Mouse (Mus musculus): ENCODE results near the gene E030030I06Rik.
"Not testable (repeated sequence)": the region's sequence is repeated elsewhere in the genome, so short reads cannot be mapped to it uniquely, and the experiment has no call there.

E030030I06Rik gene

DNA sequence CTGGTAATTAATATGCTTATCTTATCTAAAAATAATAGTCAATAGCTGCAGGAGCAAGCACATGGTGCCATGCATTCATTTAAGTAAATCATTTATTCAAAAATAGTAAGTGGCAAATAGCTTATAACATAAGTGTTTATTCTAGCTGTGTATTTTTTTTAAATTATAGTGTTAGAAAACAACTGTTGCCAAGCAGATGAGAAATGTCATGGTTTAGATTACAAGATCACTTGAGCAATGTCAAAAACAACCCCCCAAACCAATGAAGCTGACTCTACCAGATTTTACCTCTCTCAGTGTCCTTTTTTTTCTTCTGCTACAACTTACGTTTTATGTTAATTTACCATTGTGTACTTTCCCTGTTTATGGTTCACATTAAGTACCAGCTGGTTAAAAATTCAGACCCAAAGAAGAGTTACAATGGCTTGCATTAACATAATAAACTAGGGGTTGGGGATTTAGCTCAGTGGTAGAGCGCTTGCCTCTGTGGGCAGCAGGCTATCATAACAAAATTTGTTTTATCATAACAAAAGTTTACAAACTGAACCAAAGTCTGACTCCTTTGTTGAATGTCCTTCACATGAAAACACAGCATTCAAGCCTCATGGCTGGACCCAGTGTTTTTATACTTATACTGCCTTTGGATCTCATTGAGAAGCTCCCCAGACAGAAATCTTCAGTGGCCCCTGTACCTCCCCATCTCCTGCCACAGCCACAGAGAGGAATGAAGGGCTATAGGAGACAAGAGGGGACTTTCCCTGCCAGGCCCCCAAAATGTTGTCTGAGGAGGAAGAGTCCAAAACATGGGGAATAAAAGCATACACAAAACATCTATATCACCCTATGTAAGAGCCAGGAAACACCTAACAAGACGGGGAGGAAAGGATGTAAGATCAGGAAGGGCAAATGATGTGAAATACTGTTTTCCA lies 6.1 kb upstream of the E030030I06Rik start:
- in situ Hi-C loops (cut with MboI; ENCODE audit: low pct_unique_long_range_greater_than_20kb in 1 of 2, low sequenced_read_pairs in 2 of 2, unreplicated experiment in 1 of 2): loop anchor here (5.0 to 10.0 kb wide), 2 partner anchors 127 to 130 kb away; no protein-coding TSS in a partner anchor

DNA sequence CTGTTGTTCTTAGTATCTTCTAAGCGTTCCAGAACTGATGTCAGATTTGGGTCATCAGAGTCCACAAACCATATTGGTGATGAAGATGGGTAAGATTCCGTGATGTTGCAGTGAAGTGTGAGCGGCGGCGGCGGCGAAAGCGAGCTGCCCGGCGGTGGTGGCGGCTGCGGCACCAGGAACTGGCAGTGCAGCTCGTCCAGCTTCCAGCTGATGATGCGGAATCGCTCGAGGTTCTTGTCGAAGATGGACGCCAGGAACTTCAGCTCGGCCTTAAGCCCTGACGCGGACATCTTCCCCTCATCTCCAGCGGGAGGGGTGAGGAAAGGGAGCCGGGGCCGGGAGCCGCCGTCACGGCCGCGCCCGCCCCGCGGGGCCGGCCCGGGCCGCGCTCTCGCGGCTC lies 5.1 kb upstream of the E030030I06Rik start:
- in situ Hi-C loops (cut with MboI; ENCODE audit: low pct_unique_long_range_greater_than_20kb in 1 of 2, low sequenced_read_pairs in 2 of 2, unreplicated experiment in 1 of 2): loop anchor here in 1 of 2 experiments (10.0 kb wide), 1 partner anchor 131 kb away; no protein-coding TSS in a partner anchor

DNA sequence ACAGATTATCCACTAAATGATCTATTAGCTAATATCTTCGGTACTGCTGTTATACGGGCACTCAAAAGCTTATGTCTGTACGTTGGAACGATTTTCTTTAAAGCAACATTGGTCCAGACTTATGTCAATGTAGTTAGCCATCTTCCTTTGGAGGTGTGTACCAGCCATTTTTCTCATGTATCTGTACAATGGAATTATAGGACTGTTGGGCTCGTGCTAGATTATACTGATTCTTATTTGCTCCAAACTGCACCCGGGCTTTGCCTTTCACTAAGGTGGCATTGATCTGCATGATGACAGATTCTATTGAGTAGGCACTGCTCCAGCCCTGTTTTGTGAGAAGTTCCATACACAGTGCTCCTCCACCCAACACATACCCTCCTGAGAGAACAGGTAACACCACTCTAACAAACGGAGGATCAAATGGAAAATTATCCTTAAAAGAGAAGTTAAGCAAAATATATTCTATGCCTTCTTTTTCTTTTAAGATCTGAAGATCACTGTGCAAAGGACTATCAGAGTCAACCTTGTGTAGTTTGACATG lies 4.1 kb upstream of the E030030I06Rik start:
- in situ Hi-C loops (cut with MboI; ENCODE audit: low pct_unique_long_range_greater_than_20kb in 1 of 2, low sequenced_read_pairs in 2 of 2, unreplicated experiment in 1 of 2): loop anchor here in 1 of 2 experiments (10.0 kb wide), 1 partner anchor 132 kb away; no protein-coding TSS in a partner anchor

DNA sequence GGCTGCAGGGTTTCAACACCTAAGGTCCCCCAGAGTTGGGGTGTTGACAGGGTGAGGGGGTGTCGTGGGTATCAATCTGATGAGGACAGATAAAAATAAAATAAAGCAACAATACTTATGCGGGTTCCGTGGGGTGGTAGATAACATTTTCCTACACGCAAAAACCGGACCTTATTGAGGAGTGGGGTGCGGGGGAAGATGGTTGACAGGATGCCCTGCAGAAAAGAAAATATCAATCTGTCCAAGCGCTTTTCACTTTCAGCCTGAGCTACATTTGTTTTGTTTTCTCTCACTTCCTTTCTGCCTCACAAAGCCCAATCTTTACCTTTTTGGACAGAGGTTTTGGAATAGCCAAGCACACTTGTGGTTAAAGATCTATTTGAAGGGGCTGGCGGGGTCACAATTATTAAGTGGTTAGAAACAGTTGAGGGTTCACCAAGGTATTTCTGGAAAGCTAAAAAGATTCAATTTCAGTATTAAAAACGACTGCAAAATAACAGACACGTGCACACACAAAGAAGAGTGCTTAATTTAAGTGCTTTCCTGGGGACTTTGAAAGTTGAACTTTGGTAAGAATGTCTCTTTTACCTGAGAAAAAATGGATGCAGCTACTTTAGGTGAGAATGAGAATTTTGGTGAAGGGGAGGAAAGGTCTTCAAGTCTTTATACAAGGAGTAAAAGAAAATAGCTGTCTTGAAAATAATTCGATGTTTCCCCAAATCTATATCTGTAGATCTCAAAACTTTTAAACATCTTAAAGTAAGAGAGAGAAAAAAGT lies 3.0 kb upstream of the E030030I06Rik start:
- in situ Hi-C loops (cut with MboI; ENCODE audit: low pct_unique_long_range_greater_than_20kb in 1 of 2, low sequenced_read_pairs in 2 of 2, unreplicated experiment in 1 of 2): loop anchor here in 1 of 2 experiments (10.0 kb wide), 1 partner anchor 133 kb away; no protein-coding TSS in a partner anchor

DNA sequence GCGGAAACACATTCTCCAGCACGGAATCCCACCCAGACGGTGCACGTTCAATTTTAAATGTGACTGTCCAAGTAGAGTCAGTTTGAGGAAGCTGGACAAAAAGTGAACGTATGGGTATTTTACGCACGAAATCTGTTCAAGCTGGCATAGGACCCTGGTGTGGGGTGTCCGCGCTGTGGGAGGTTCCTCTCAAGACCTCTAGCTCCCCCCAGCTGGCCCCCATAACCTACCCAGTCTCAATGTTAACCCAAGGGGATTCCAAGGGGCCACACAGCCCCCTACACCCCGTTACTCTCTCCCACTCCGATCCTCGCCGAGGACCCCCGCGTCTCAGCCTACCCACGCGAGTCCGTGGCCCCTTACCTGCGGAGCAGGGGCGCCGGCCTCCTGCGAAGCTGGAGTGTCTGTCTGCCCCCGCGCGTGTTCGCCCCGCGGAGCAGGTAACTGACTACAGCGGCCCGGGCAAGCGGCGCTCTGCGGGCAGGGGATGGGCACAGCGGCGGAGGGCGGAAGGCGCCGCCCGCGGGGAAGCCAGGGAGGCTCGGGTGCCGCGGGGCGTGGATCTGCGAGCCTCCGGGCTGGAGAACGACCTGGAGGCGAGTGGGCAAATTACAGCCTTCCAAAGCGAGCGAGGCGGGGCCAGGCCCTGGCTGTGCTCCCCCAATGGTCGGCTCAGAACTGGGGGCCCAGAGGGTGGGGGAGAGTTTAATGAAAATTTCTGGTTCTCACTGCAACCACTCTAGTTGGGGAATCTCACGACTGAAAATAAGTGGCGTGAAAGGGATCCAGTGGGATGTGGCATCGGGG lies 2.2 kb upstream of the E030030I06Rik start:
- in situ Hi-C loops (cut with MboI; ENCODE audit: low pct_unique_long_range_greater_than_20kb in 1 of 2, low sequenced_read_pairs in 2 of 2, unreplicated experiment in 1 of 2): loop anchor here in 1 of 2 experiments (10.0 kb wide), 1 partner anchor 134 kb away; no protein-coding TSS in a partner anchor

DNA sequence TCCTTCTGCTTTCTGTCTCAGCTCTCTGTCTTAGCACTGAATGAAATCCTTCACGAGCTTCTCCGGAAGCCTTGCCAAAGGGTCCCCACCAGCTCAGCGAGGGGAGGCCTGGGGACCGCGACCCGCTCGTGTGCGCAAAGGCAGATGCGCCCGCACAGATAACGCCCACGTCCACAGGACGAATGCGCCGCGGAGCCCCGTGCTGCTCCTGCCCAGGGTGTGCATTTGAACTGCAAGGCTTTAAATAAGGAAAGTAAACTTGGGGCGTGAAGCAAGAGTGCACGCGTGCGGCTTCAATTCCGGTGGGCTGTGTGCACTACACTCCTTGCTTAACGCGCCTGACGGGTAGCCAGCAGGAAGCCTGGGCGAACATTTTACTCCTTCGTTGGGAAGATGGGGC lies 1.5 kb upstream of the E030030I06Rik start:
- in situ Hi-C loops (cut with MboI; ENCODE audit: low pct_unique_long_range_greater_than_20kb in 1 of 2, low sequenced_read_pairs in 2 of 2, unreplicated experiment in 1 of 2): loop anchor here in 1 of 2 experiments (10.0 kb wide), 1 partner anchor 134 kb away; no protein-coding TSS in a partner anchor

DNA sequence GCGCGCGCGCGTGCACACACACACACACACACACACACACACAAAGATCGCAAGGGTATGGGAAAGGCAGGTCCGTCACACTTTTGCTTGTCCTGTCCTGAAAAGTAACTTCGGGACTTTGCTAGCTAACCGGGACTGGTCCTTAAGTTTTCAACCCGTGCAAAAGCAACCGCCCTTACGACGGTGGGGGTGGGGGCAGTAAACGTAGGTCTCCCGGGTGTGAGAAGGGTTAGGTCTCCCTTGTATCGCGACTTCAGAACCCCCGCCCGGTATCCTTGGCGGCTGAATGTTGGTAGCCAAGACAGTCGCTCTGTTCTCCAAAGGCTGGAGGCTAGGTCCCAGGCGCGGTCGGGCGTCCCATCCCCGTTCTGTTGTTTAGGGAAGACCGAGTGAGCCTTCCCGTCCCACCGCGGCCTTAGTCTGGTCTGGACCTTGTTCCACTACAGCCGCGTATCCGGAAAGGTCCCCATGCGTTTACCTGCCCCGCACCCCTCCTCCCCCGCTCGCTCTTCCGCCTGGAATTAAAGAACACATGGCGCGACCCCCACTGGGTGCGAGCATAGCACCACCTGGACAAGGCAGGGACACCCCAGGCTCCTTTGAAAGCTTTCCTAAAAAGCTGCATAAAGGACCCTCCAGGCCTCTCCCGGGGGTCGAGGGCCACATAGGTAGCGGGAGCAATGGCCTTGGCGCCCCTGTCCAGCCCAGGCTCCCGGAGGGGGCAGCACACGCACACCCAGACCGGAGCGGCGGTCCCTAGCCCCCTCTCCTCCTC lies 808 bp upstream of the E030030I06Rik start:
- in situ Hi-C loops (cut with MboI; ENCODE audit: low pct_unique_long_range_greater_than_20kb in 1 of 2, low sequenced_read_pairs in 2 of 2, unreplicated experiment in 1 of 2): loop anchor here (10.0 to 25.0 kb wide), 2 partner anchors 113 to 135 kb away; no protein-coding TSS in a partner anchor

DNA sequence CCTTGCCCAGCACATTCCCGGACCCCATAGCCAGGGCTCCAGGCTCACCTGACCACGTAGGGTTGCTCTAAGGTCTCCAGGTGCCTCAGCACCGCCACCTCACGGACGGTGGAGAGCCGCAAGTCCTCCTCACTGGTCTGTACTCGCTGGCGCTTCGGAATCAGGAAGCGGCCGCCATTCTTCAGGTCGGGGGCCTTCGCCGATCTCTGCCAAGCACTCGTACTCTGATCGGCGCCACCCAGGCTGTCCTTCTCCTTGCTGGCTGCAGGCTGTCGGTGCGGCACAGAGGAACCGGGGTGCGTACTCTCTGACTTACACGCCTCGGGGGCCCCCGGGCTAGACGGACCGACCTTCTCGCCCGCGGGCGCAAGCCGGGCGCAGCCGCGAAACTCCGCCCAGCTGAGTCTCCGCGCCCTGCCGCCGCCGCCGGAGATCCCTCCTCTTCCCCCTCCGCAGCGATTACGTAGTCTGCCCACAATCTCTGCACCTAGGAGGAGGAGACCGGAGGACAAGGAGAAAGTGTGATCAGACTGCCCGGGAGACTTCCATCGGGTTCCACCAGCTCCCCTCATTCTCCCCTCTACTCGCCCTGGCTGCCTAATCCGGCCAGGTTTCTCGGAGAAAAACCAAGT lies 513 bp downstream of the E030030I06Rik start:
- in situ Hi-C loops (cut with MboI; ENCODE audit: low pct_unique_long_range_greater_than_20kb in 1 of 2, low sequenced_read_pairs in 2 of 2, unreplicated experiment in 1 of 2): loop anchor here in 1 of 2 experiments (25.0 kb wide), 1 partner anchor 111 kb away; no protein-coding TSS in a partner anchor

DNA sequence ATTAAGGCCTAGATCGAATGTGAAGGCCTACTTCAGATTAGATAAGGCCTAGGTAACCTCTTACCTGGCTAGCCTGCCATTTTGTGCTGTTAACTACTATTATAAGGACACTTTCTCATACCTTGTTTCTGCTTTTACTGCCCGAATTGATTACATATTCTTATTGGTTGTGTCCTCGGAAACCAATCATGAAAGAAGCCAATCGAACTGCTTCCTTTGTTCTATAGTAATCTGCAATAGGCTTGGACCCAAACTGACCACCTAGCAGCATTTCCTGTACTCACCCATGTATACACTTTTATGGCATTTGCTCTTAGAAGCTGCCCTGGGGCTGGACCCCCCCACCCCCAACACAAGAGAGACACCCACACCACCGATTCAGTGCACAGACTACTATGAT lies 6.1 kb downstream of the E030030I06Rik start:
- in situ Hi-C loops (cut with MboI; ENCODE audit: low pct_unique_long_range_greater_than_20kb in 1 of 2, low sequenced_read_pairs in 2 of 2, unreplicated experiment in 1 of 2): loop anchor here in 1 of 2 experiments (25.0 kb wide), 1 partner anchor 106 kb away; no protein-coding TSS in a partner anchor

DNA sequence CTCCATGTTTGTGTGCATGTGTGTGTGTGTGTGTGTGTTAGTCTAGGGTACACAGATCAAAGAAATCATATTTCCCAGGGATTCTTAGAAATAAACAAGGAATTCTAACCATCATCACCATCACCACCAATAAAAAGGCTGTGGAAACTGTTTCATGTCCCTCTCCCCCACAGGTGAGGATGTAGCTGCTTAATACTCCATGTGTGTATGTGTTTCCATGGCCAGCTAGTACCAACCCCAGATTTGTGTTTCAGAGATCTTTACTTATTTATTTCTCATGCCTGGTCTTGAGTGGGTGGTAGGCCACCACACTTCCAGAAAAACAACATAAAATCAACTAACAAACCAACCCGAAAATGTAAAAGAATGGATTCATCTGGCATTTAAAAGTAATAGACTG lies 6.9 kb downstream of the E030030I06Rik start:
- in situ Hi-C loops (cut with MboI; ENCODE audit: low pct_unique_long_range_greater_than_20kb in 1 of 2, low sequenced_read_pairs in 2 of 2, unreplicated experiment in 1 of 2): loop anchor here in 1 of 2 experiments (25.0 kb wide), 1 partner anchor 105 kb away; no protein-coding TSS in a partner anchor

DNA sequence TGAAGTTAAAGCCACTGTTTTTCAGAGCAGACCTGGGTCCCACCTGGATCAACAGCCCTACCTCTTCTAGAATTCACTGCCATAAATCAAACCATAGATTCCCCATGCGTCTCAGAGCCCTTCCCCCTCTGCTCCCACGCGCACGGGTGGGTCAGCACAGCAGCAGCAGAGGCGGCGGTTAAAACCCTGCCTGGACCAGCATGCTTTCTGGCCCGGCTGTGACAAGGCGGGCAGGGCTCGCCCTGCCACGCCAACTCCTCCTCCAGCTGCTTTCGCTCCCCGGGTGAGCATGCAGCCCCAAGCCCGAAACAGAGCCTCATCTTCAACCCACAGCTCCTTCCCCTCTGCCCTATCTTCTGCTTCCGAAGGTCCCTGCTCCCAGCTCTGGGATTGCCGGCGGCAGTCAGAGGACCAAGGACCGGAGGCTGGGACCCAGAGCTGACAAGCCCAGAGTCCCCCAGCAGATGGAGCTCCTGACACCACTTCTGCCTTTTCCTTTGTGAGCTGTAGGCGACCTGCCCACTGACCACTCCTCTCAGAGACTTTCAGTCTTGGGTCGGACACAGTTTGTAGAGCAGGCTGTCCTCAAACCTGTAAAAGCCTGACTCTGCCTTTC lies 8.3 kb downstream of the E030030I06Rik start:
- in situ Hi-C loops (cut with MboI; ENCODE audit: low pct_unique_long_range_greater_than_20kb in 1 of 2, low sequenced_read_pairs in 2 of 2, unreplicated experiment in 1 of 2): loop anchor here in 1 of 2 experiments (25.0 kb wide), 1 partner anchor 103 kb away; no protein-coding TSS in a partner anchor

DNA sequence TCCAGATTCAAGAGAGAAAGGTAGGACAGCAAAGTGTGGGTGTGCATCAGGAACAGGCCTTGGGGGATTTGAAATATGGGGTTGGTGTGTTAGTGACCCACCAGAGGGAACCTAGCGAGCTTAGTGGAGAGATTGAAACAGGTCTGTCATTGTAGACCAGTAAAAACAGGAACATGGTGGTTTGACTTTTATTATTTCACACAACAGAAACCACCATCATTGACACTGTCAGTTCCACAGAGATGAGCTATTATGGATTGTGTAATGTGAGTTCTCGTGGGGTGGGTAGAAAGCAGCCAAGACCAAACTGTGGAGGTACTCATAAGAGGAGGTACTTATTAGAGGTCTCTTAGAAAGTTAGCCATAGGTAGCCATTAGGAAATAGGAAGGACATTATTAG lies 74.5 kb downstream of the E030030I06Rik start:
- in situ Hi-C loops (cut with MboI; ENCODE audit: low pct_unique_long_range_greater_than_20kb in 1 of 2, low sequenced_read_pairs in 2 of 2, unreplicated experiment in 1 of 2): no loop called here

DNA sequence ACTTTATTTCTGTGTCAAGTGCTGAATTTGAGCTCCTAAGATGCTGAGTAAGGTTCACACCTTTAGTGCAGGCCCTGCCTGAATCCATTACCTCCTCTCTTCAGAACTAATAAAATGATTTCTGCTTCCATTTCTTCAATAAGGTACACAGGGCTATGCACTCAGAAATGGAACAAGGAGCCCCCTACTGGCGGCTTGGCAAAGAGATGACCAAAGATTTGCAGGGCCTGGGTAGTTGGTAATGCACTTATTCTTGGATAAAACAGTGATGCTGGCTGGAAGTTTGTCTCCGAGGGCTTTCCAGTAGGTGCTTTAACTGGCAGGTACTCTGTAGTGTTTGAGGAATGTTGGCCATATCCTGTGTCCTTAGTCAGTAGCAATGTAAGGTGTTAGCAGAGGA lies 76.3 kb downstream of the E030030I06Rik start:
- in situ Hi-C loops (cut with MboI; ENCODE audit: low pct_unique_long_range_greater_than_20kb in 1 of 2, low sequenced_read_pairs in 2 of 2, unreplicated experiment in 1 of 2): no loop called here

DNA sequence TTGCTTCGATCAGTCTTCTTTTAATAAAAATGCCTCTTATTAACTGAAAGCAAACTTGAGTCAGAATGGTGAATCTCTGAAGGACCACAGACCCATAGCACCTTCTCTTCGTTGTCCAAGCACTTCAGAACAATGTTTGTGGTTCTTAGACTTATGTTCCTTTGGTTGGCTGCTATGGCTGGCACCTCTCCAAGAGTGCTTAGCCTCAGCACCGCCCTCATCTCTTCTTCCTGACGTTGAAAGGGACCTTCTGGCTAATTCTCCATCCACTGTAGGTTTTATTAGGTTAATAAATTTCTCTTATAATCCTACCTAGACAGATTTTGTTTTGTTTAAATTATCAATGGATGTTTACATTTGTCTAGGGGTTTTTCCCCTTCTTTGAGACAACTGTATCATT lies 78.5 kb downstream of the E030030I06Rik start:
- in situ Hi-C loops (cut with MboI; ENCODE audit: low pct_unique_long_range_greater_than_20kb in 1 of 2, low sequenced_read_pairs in 2 of 2, unreplicated experiment in 1 of 2): no loop called here

DNA sequence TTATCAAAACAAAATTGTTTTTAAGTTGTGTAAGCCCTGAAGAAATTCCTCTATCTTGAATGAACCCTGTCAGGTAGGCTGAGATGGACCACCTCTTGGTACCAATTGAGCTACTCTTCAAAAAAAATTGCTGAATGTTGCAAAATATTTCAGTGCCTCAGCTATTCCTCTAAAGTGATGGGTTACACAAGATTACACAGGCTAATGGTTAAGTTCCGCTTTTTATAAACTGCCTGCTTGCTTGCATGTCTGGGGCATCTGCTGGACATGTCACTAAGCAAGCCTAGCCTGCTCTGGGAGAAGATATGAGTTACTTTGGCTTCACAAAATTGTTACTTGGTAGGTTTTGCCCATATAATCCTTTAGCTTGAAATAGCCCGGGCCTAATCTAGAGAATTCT lies 78.9 kb downstream of the E030030I06Rik start:
- in situ Hi-C loops (cut with MboI; ENCODE audit: low pct_unique_long_range_greater_than_20kb in 1 of 2, low sequenced_read_pairs in 2 of 2, unreplicated experiment in 1 of 2): no loop called here

DNA sequence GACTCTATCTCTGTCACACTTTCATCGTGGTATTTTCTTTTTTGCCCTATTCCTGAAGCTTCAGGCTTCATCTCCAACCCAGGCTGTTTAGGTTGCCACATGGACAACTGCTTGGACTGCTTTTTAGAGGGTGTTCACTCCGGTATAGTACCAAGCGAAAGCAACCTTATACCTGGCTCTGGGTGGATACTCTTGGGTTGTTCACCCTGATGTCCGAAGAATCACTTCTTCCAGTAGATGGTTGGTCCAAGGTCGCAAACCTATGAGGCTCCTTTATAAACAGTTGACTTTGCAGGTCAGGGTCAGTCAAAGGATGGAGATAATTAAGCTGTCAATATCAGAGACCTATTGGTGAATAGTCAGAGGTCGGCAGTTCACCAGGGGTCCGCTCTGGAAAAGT lies 81.1 kb downstream of the E030030I06Rik start, which contains the start of gene 4930444G20Rik:
4930444G20Rik (minus strand) TSS at position 101 of the 400 bp plus-strand sequence.
- in situ Hi-C loops (cut with MboI; ENCODE audit: low pct_unique_long_range_greater_than_20kb in 1 of 2, low sequenced_read_pairs in 2 of 2, unreplicated experiment in 1 of 2): not testable (repeated sequence)

All from mouse embryonic stem cell (cell line).